ENCODE assay signal across 23 mouse cellular contexts in genomic region chr4:137700960-137701359, GRCm38 (mm10). TPM values are rescaled to one million over a fixed set of nuclear protein-coding genes. Genes with fewer than 3 reads are reported as not detected.
DNase-seq lines count a peak whose midpoint lies in the region; ATAC-seq and TF ChIP-seq lines count a peak whose summit lies in the region.
"Had no signal": no experiment of that assay in that cellular context is flagged by ENCODE, and none has a peak within 500 bp of the region (broad histone marks: within the 10 kb centered on the region; RNA-seq: fewer than 3 reads in every experiment).

No protein-coding gene starts in this region.

- DNase-seq in hindbrain, embryonic 10.5 days (ENCODE audit: low spot score): no peak
- no peak for DNase-seq in hindbrain, postnatal 0 days (ENCODE audit: low spot score)
- peak; percentile 36 for DNase-seq in 416B (ENCODE audit: low read depth)
- DNase-seq in stomach, postnatal 0 days (ENCODE audit: low spot score): no peak
- no peak for DNase-seq in gastrocnemius, adult 2 months
- DNase-seq: adrenal gland, postnatal 25 days; cerebellum, adult 18-20 months; cerebellum, adult 9-10 months; cerebellum, postnatal 14 days; forebrain, postnatal 0 days; gastrocnemius, postnatal 25 days; heart, adult 2 months; heart, postnatal 14 days; heart, postnatal 4 days; kidney, adult 11 months had no signal

- no peak overlapping the region for H3K9ac ChIP-seq in hindbrain, postnatal 0 days (replicated peaks; ENCODE audit: low read length)
- no peak overlapping the region for H3K9ac ChIP-seq in intestine, embryonic 15.5 days
- H3K9ac ChIP-seq in stomach, postnatal 0 days (ENCODE audit: low read length): no peak overlapping the region
- H3K9ac ChIP-seq: forebrain, postnatal 0 days; heart, embryonic 13.5 days; hindbrain, embryonic 12.5 days; hindbrain, embryonic 15.5 days had no signal

- no peak overlapping the region for H3K4me2 ChIP-seq in hindbrain, postnatal 0 days (ENCODE audit: low read depth, low read length)
- no peak overlapping the region for H3K4me2 ChIP-seq in intestine, embryonic 15.5 days (replicated peaks)
- no peak overlapping the region for H3K4me2 ChIP-seq in stomach, postnatal 0 days (replicated peaks; ENCODE audit: low read depth)
- H3K4me2 ChIP-seq: heart, embryonic 13.5 days; hindbrain, embryonic 12.5 days; hindbrain, embryonic 15.5 days had no signal

- ATAC-seq in hindbrain, postnatal 0 days: no peak
- no peak for ATAC-seq in intestine, embryonic 15.5 days
- ATAC-seq in stomach, postnatal 0 days (ENCODE audit: low FRiP score, low TSS enrichment): no peak
- ATAC-seq: activated CD4-positive, CD25-positive, alpha-beta regulatory T cell, adult 4 months; forebrain, embryonic 14.5 days; forebrain, postnatal 0 days had no signal

- TF ChIP-seq EP300 in stomach, postnatal 0 days (optimal IDR thresholded peaks at IDR 0.05): no peak

- intact Hi-C loops in gastrocnemius, adult 2 months (cut with DNase I): no loop called here

- peaks cover 16% of the 10 kb centered on the region for H3K27me3 ChIP-seq in hindbrain, embryonic 10.5 days (ENCODE audit: insufficient read depth, poor library complexity, severe bottlenecking)
- no peaks in the 10 kb centered on the region for H3K27me3 ChIP-seq in hindbrain, postnatal 0 days (ENCODE audit: insufficient read depth, low read length)
- H3K27me3 ChIP-seq in intestine, embryonic 15.5 days (replicated peaks): no peaks in the 10 kb centered on the region
- H3K27me3 ChIP-seq in stomach, postnatal 0 days (ENCODE audit: control insufficient read depth, insufficient read depth, low read length): no peaks in the 10 kb centered on the region
- H3K27me3 ChIP-seq: hindbrain, embryonic 12.5 days; hindbrain, embryonic 15.5 days had no signal

- no peak overlapping the region for H3K4me3 ChIP-seq in hindbrain, embryonic 10.5 days
- H3K4me3 ChIP-seq in hindbrain, postnatal 0 days (ENCODE audit: low read length): no peak overlapping the region
- no peak overlapping the region for H3K4me3 ChIP-seq in intestine, embryonic 15.5 days (replicated peaks)
- no peak overlapping the region for H3K4me3 ChIP-seq in stomach, postnatal 0 days (ENCODE audit: low read depth, low read length)
- H3K4me3 ChIP-seq in gastrocnemius, adult 2 months: no peak overlapping the region
- H3K4me3 ChIP-seq: forebrain, embryonic 10.5 days; heart, adult 2 months; heart, embryonic 10.5 days; heart, embryonic 13.5 days; hindbrain, embryonic 12.5 days; hindbrain, embryonic 15.5 days had no signal

- TF ChIP-seq CTCF in hindbrain, postnatal 0 days (IDR thresholded peaks at IDR 0.05; ENCODE audit: low read depth): no peak
- TF ChIP-seq CTCF in stomach, postnatal 0 days (IDR thresholded peaks at IDR 0.05; ENCODE audit: low read depth): no peak
- TF ChIP-seq CTCF in gastrocnemius, adult 2 months (IDR thresholded peaks at IDR 0.05): no peak

- H3K36me3 ChIP-seq in hindbrain, embryonic 10.5 days: no peaks in the 10 kb centered on the region
- H3K36me3 ChIP-seq in hindbrain, postnatal 0 days (ENCODE audit: insufficient read depth, low read length): no peaks in the 10 kb centered on the region
- H3K36me3 ChIP-seq in intestine, embryonic 15.5 days: no peaks in the 10 kb centered on the region
- H3K36me3 ChIP-seq in stomach, postnatal 0 days (ENCODE audit: control insufficient read depth, insufficient read depth, low read length): no peaks in the 10 kb centered on the region
- H3K36me3 ChIP-seq: forebrain, embryonic 10.5 days; heart, embryonic 10.5 days; heart, embryonic 13.5 days; hindbrain, embryonic 12.5 days had no signal

- 80% methylated on average over 6 of the region's 6 CpGs for WGBS in hindbrain, embryonic 10.5 days
- WGBS in hindbrain, postnatal 0 days: 65% methylated on average over 6 of the region's 6 CpGs
- WGBS in intestine, embryonic 15.5 days: 46% methylated on average over 6 of the region's 6 CpGs
- 61% methylated on average over 6 of the region's 6 CpGs for WGBS in stomach, postnatal 0 days

- H3K9me3 ChIP-seq in hindbrain, embryonic 10.5 days: no peaks in the 10 kb centered on the region
- H3K9me3 ChIP-seq in hindbrain, postnatal 0 days (ENCODE audit: low read length): no peaks in the 10 kb centered on the region
- no peaks in the 10 kb centered on the region for H3K9me3 ChIP-seq in intestine, embryonic 15.5 days
- H3K9me3 ChIP-seq in stomach, postnatal 0 days (ENCODE audit: control insufficient read depth, low read length): no peaks in the 10 kb centered on the region
- H3K9me3 ChIP-seq: forebrain, embryonic 10.5 days; heart, embryonic 10.5 days; heart, embryonic 13.5 days; hindbrain, embryonic 12.5 days; hindbrain, embryonic 15.5 days had no signal

- peaks cover 57% of the 10 kb centered on the region for H3K4me1 ChIP-seq in hindbrain, embryonic 10.5 days (replicated peaks)
- peaks cover 7% of the 10 kb centered on the region; the same call in 1 of the 2 replicates for H3K4me1 ChIP-seq in hindbrain, postnatal 0 days (ENCODE audit: insufficient read depth, low read length)
- H3K4me1 ChIP-seq in intestine, embryonic 15.5 days (replicated peaks): peaks cover 40% of the 10 kb centered on the region
- H3K4me1 ChIP-seq in stomach, postnatal 0 days (replicated peaks; ENCODE audit: control insufficient read depth, insufficient read depth): no peaks in the 10 kb centered on the region

- peak overlapping the region; percentile 29; the same call in 1 of the 2 replicates for H3K27ac ChIP-seq in hindbrain, embryonic 10.5 days
- H3K27ac ChIP-seq in hindbrain, postnatal 0 days: no peak overlapping the region
- H3K27ac ChIP-seq in intestine, embryonic 15.5 days: 0 out of 2 replicates have a peak overlapping the region, but pooled peaks have one; percentile 7
- 0 out of 2 replicates have a peak overlapping the region, but pooled peaks have one; percentile 35 for H3K27ac ChIP-seq in stomach, postnatal 0 days (replicated peaks)
- H3K27ac ChIP-seq in gastrocnemius, adult 2 months: no peak overlapping the region
- H3K27ac ChIP-seq: heart, adult 2 months; heart, embryonic 10.5 days; heart, embryonic 13.5 days; hindbrain, embryonic 12.5 days; hindbrain, embryonic 15.5 days had no signal

RNA-seq across cellular contexts. Expression of gene Rap1gap, which starts 36.4 kb away (rescaled TPM):
- 6.3 and 13.4 TPM in 2 replicates for polyA plus RNA-seq in hindbrain, embryonic 10.5 days (2016; fragmentation: Nextera tagmentation; extraction: Ambion mirVana)
- 277 and 282 TPM in 2 replicates for total RNA-seq in hindbrain, postnatal 0 days (2014; rRNA removed)
- polyA plus RNA-seq in hindbrain, postnatal 0 days (2015; fragmentation: Nextera tagmentation; extraction: Ambion mirVana): 105 and 110 TPM in 2 replicates
- 22.7 and 47.2 TPM in 2 replicates for polyA plus RNA-seq in intestine, embryonic 15.5 days (2015; fragmentation: Nextera tagmentation; extraction: Ambion mirVana)
- 70.1 and 73.0 TPM in 2 replicates for polyA plus RNA-seq in stomach, postnatal 0 days (2015; fragmentation: Nextera tagmentation; extraction: Ambion mirVana)
- total RNA-seq in gastrocnemius, adult 2 months (2021): 1 to 10 TPM; 4.4 to 8.6 TPM

Comparison
In these comparisons a context has a peak if more than half of its experiments do, and no peak if none do; other contexts are left out.
1. H3K27ac ChIP-seq: peak in hindbrain, embryonic 10.5 days (single experiment), intestine, embryonic 15.5 days (single experiment) and stomach, postnatal 0 days (single experiment); none in hindbrain, postnatal 0 days (single experiment) and gastrocnemius, adult 2 months (single experiment).